Mouse (Mus musculus) forebrain, postnatal 0 days (tissue): ENCODE results near the gene 1700029H14Rik. TPM values are rescaled to one million over a fixed set of nuclear protein-coding genes. Genes with fewer than 3 reads are reported as not detected.

Source experiments
- ATAC-seq: fragments of 200-750 bp; cut with Nextera tagmentation; 2 replicates; pipeline ENCODE4 v1.8.0; 2017; ENCODE audit warnings: mild to moderate bottlenecking, moderate library complexity
- DNase-seq: peaks from one replicate; pipeline ENCODE4 v3.0.0-alpha.2; 2015
- H3K27ac ChIP-seq: fragments of 300-500 bp; sonication (generic); 2 replicates; pipeline ENCODE4 v1.5.1; 2014; ENCODE audit warnings: low read depth, mild to moderate bottlenecking, antibody characterized with exemption, low read length, moderate library complexity, mixed read lengths
- H3K27me3 ChIP-seq: fragments of 300-500 bp; sonication (generic); 2 replicates; pipeline ENCODE4 v1.6.1; 2014; ENCODE audit warnings: mild to moderate bottlenecking, low read length, mixed read lengths; ENCODE audit not compliant: insufficient read depth
- H3K36me3 ChIP-seq: fragments of 300-500 bp; sonication (generic); 2 replicates; pipeline ENCODE4 v1.6.1; 2014; ENCODE audit warnings: mild to moderate bottlenecking, moderate library complexity; ENCODE audit not compliant: insufficient read depth
- H3K4me1 ChIP-seq: fragments of 300-500 bp; sonication (generic); 2 replicates; pipeline ENCODE4 v1.6.1; 2014; ENCODE audit warnings: antibody characterized with exemption; ENCODE audit not compliant: insufficient read depth
- H3K4me2 ChIP-seq: fragments of 300-500 bp; sonication (generic); 2 replicates; pipeline ENCODE4 v1.6.1; 2014; ENCODE audit warnings: low read depth, mild to moderate bottlenecking, moderate library complexity
- H3K4me3 ChIP-seq: fragments of 300-500 bp; sonication (generic); 2 replicates; pipeline ENCODE4 v1.5.1; 2014; ENCODE audit warnings: low read depth, low read length, mixed read lengths
- H3K9ac ChIP-seq: fragments of 300-500 bp; sonication (generic); 2 replicates; pipeline ENCODE4 v1.6.1; 2014; ENCODE audit warnings: mild to moderate bottlenecking
- H3K9me3 ChIP-seq: fragments of 300-500 bp; sonication (generic); 2 replicates; pipeline ENCODE4 v1.6.1; 2016; ENCODE audit warnings: low read length
- CTCF ChIP-seq: sonication (generic); IDR thresholded peaks from 2 replicates; pipeline ENCODE4 v1.5.1; 2016; ENCODE audit warnings: antibody characterized with exemption, control low read depth, low read depth
- WGBS: fragments of 180-500 bp; shearing (Covaris S2); extraction: QIAGEN DNeasy Blood & Tissue Kit; methylation state at CpG from one replicate; pipeline ENCODE4 v1.1.7; 2014; 5-methylcytosine and 5-hydroxymethylcytosine counted together
- polyA plus RNA-seq: library from polyadenylated mRNA; unstranded; fragments of >200 nt; fragmentation: Nextera tagmentation; extraction: Ambion mirVana; gene quantifications from 2 replicates; pipeline ENCODE4 v1.2.1, GENCODE M21; 2015
- total RNA-seq: library from RNA; depleted of rRNA; stranded (reverse); fragments of >200 nt; gene quantifications from 2 replicates; pipeline ENCODE4 v1.2.3, GENCODE M21; 2014; rRNA removed

The 1700029H14Rik gene
- total and polyA plus RNA-seq, 2 experiments from 2014 or later: 0.14 TPM; not detected in 1

- Histone ChIP-seq H3K9me3 (no peaks in the 10 kb centered on the region), H3K4me3 (no peak overlapping the region), H3K4me1 (no peaks in the 10 kb centered on the region), H3K27me3 (no peaks in the 10 kb centered on the region), H3K36me3 (no peaks in the 10 kb centered on the region), H3K27ac (no peak overlapping the region), H3K9ac (no peak overlapping the region), H3K4me2 (no peak overlapping the region)
- ATAC-seq (no peak), DNase-seq (no peak)
- TF ChIP-seq CTCF: no peak
- WGBS: 63% methylated on average over 5 of the region's 5 CpGs
Observed at GRCm38 (mm10) chr8:13512016-13512415, 50.2 kb downstream of the 1700029H14Rik start.

GRCm38 (mm10) chr8:13507284-13507937, 54.9 kb downstream of the 1700029H14Rik start:
- Histone ChIP-seq H3K9me3 (no peaks in the 10 kb centered on the region), H3K27me3 (no peaks in the 10 kb centered on the region), H3K27ac (no peak overlapping the region), H3K9ac (no peak overlapping the region), H3K4me3 (no peak overlapping the region), H3K4me1 (no peaks in the 10 kb centered on the region), H3K4me2 (no peak overlapping the region), H3K36me3 (no peaks in the 10 kb centered on the region)
- ATAC-seq (no peak), DNase-seq (no peak)
- WGBS: 80% methylated on average over 3 of the region's 3 CpGs
- TF ChIP-seq CTCF: no peak

- Histone ChIP-seq H3K9me3 (no peaks in the 10 kb centered on the region), H3K4me1 (no peaks in the 10 kb centered on the region), H3K27ac (no peak overlapping the region), H3K36me3 (no peaks in the 10 kb centered on the region), H3K27me3 (no peaks in the 10 kb centered on the region), H3K4me2 (no peak overlapping the region), H3K9ac (no peak overlapping the region), H3K4me3 (no peak overlapping the region)
- TF ChIP-seq CTCF: no peak
- ATAC-seq (no peak), DNase-seq (no peak)
- WGBS: 43% methylated on average over 4 of the region's 4 CpGs
Observed at GRCm38 (mm10) chr8:13506849-13507248, 55.4 kb downstream of the 1700029H14Rik start.

- H3K4me1 ChIP-seq: no peaks in the 10 kb centered on the region
- no peak overlapping the region for H3K27ac ChIP-seq
- H3K9ac ChIP-seq: no peak overlapping the region
- no peaks in the 10 kb centered on the region for H3K9me3 ChIP-seq
- DNase-seq: no peak
- no peak for ATAC-seq
- no peaks in the 10 kb centered on the region for H3K36me3 ChIP-seq
- no peak overlapping the region for H3K4me2 ChIP-seq
- H3K27me3 ChIP-seq: no peaks in the 10 kb centered on the region
- no peak overlapping the region for H3K4me3 ChIP-seq
- TF ChIP-seq CTCF: no peak
Observed at GRCm38 (mm10) chr8:13504894-13505674, 57.2 kb downstream of the 1700029H14Rik start.

DNA sequence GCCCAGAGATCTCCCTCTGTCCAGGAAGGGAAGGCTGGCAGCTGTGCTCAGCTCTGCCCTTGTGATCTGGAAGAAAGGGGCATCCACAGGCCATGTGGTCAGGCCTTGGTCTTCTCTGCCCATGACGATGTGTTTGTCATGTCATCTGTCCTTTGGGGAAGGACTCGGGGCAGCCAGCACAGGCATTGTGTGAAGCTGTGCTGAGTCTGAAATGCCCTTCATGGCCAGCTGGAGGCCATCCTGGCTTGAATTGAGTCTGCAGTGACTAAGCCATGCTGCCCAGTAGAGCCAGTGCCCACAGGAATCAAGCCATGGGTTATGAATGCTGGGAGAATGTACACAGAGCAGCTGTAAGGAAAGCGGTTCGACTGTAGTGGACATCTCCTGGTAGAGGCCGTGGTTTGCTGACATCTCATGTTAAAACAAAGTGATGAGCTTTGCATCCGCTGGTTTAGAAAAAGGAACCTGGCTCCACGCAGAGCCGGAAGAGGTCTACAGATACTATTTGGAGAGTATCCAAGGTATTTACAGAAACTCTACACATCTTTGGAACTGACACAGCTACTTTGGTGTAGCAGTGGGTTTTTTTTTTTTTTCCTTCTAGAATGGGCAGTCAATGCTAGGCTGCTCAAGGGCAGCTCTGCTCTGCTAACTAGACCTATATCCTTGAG, 58.2 kb downstream of the 1700029H14Rik start:
- Histone ChIP-seq H3K4me1 (no peaks in the 10 kb centered on the region), H3K4me2 (no peak overlapping the region), H3K27me3 (no peaks in the 10 kb centered on the region), H3K9ac (no peak overlapping the region), H3K9me3 (no peaks in the 10 kb centered on the region), H3K27ac (no peak overlapping the region), H3K4me3 (no peak overlapping the region), H3K36me3 (no peaks in the 10 kb centered on the region)
- ATAC-seq (no peak), DNase-seq (no peak)
- WGBS: 83% methylated on average over 8 of the region's 8 CpGs
- TF ChIP-seq CTCF: no peak

DNA sequence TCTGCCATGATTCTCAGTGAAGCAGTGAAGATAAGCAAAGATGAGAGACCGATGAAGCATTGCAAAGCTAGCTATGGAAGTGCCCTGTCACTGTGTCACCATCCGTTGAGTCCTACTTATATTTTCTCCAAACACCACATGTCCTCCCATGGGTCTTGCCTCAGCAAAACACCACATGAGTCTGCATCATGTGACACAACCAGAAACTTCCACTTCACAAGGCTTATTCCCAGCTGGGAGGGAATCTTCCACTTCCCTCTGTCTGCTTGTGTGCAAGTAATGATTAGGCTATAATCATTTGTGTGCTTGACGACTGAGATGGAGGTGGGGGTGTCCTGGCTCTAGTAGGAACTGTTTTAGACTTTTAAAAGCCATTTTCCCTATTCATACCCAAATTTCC, 61.0 kb downstream of the 1700029H14Rik start:
- WGBS: 81% methylated on average over 3 of the region's 3 CpGs
- DNase-seq: no peak
- H3K36me3 ChIP-seq: no peaks in the 10 kb centered on the region
- TF ChIP-seq CTCF: no peak
- ATAC-seq: no peak
- no peak overlapping the region for H3K27ac ChIP-seq
- no peaks in the 10 kb centered on the region for H3K27me3 ChIP-seq
- no peak overlapping the region for H3K4me2 ChIP-seq
- no peaks in the 10 kb centered on the region for H3K9me3 ChIP-seq
- no peak overlapping the region for H3K9ac ChIP-seq
- H3K4me3 ChIP-seq: no peak overlapping the region
- H3K4me1 ChIP-seq: no peaks in the 10 kb centered on the region

Other genes starting within 250 kb of the 1700029H14Rik start
- 80.4 and 81.5 TPM in 2 replicates for gene Tfdp1, start 223.7 kb downstream of the 1700029H14Rik start, total RNA-seq
- gene Tfdp1, start 223.7 kb downstream of the 1700029H14Rik start, polyA plus RNA-seq: 80.8 and 96.8 TPM in 2 replicates
- not detected in 2 replicates for gene Atp4b, start 165.6 kb downstream of the 1700029H14Rik start, total RNA-seq
- gene Atp4b, start 165.6 kb downstream of the 1700029H14Rik start, polyA plus RNA-seq: not detected in 2 replicates
- 0.14 TPM in 1 of 2 replicates, not detected in the other for gene Grk1, start 157.4 kb downstream of the 1700029H14Rik start, total RNA-seq
- 0.02 TPM in 1 of 2 replicates, not detected in the other for gene Grk1, start 157.4 kb downstream of the 1700029H14Rik start, polyA plus RNA-seq
- 1.0 and 1.2 TPM in 2 replicates for gene Tmem255b, start 127.3 kb downstream of the 1700029H14Rik start, total RNA-seq
- 1.3 and 1.6 TPM in 2 replicates for gene Tmem255b, start 127.3 kb downstream of the 1700029H14Rik start, polyA plus RNA-seq
- gene Gas6, start 68.0 kb downstream of the 1700029H14Rik start, total RNA-seq: 64.2 and 65.7 TPM in 2 replicates
- gene Gas6, start 68.0 kb downstream of the 1700029H14Rik start, polyA plus RNA-seq: 48.7 and 57.0 TPM in 2 replicates
- gene Rasa3, start 115.1 kb upstream of the 1700029H14Rik start, total RNA-seq: 49.7 and 51.3 TPM in 2 replicates
- gene Rasa3, start 115.1 kb upstream of the 1700029H14Rik start, polyA plus RNA-seq: 16.6 and 24.3 TPM in 2 replicates
- gene Cfap97d2, start 143.4 kb upstream of the 1700029H14Rik start, total RNA-seq: 0.77 and 1.6 TPM in 2 replicates
- 0.73 and 1.7 TPM in 2 replicates for gene Cfap97d2, start 143.4 kb upstream of the 1700029H14Rik start, polyA plus RNA-seq
- gene Cdc16, start 195.2 kb upstream of the 1700029H14Rik start, total RNA-seq: 130 and 136 TPM in 2 replicates
- gene Cdc16, start 195.2 kb upstream of the 1700029H14Rik start, polyA plus RNA-seq: 108 and 118 TPM in 2 replicates
- 21.2 and 25.2 TPM in 2 replicates for gene Upf3a, start 223.2 kb upstream of the 1700029H14Rik start, total RNA-seq
- 38.2 and 44.3 TPM in 2 replicates for gene Upf3a, start 223.2 kb upstream of the 1700029H14Rik start, polyA plus RNA-seq